Mouse (Mus musculus) ES-E14 (cell line): ENCODE data around the gene Myl9. TPM values are rescaled to one million over a fixed set of nuclear protein-coding genes. Genes with fewer than 3 reads are reported as not detected.

Experiments used
- total RNA-seq: library from RNA; depleted of rRNA; stranded (reverse); fragments of 300-350 nt; gene quantifications from 2 replicates; pipeline ENCODE4 v1.2.3, GENCODE M21; 2012; rRNA removed

The Myl9 gene
- total RNA-seq, 1 experiment, result 77.7 TPM

Other genes with a start within 250 kb of the Myl9 start
- gene Aar2, start 227.8 kb upstream of the Myl9 start, total RNA-seq, result 23.0 and 25.0 TPM in 2 replicates
- 18.7 and 28.8 TPM in 2 replicates for gene Dlgap4, start 161.7 kb upstream of the Myl9 start, total RNA-seq
- gene Tgif2, start 64.6 kb downstream of the Myl9 start, total RNA-seq, result 32.2 and 35.5 TPM in 2 replicates
- 0.89 and 1.2 TPM in 2 replicates for gene 4930518I15Rik, start 82.5 kb downstream of the Myl9 start, total RNA-seq
- 216 and 219 TPM in 2 replicates for gene Rab5if, start 87.7 kb downstream of the Myl9 start, total RNA-seq
- gene Sla2, start 111.8 kb downstream of the Myl9 start, total RNA-seq, result 5.2 and 5.3 TPM in 2 replicates
- gene Ndrg3, start 216.6 kb downstream of the Myl9 start, total RNA-seq, result 8.3 and 13.1 TPM in 2 replicates
- gene Dsn1, start 231.7 kb downstream of the Myl9 start, total RNA-seq, result 25.2 and 27.9 TPM in 2 replicates